Mouse (Mus musculus): ENCODE results near the gene Arcn1.

The Arcn1 gene

DNA sequence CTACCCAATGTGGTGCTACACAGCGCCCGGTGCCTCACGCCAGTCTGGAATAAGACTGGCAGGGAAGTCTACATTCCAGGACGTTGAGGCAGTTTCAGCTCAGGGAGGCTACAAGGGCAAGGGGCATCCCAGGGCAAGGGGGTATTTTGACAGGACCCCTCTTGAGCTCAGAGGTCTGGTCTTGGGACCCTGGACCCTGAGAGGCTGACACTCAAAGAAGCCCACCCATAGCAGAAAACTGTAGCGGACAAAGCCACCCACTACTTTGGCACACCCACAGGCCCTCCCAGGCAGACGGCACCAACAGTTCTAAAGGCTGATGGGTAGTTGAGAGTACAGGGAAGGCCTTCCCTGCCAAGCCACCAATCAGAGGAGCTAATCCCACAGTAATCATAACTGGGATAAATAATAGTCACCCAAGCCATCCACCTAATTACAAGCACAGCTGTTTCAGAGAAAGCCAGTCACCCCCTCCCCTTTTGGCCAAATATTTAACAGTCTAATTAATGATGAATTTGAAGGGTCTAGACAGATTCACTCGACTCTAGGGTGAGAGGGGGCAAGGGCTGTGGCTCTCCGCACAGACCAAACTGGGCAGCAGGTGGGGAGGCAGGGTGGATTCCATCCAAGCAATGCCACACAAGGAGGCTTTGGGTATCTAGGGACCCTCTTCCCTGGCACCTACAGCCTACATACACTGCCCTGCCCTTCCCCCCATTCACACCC is 47.9 kb downstream of the Arcn1 start:
- DNase-seq (ENCODE audit: low spot score in 2 of 2), result no peak

DNA sequence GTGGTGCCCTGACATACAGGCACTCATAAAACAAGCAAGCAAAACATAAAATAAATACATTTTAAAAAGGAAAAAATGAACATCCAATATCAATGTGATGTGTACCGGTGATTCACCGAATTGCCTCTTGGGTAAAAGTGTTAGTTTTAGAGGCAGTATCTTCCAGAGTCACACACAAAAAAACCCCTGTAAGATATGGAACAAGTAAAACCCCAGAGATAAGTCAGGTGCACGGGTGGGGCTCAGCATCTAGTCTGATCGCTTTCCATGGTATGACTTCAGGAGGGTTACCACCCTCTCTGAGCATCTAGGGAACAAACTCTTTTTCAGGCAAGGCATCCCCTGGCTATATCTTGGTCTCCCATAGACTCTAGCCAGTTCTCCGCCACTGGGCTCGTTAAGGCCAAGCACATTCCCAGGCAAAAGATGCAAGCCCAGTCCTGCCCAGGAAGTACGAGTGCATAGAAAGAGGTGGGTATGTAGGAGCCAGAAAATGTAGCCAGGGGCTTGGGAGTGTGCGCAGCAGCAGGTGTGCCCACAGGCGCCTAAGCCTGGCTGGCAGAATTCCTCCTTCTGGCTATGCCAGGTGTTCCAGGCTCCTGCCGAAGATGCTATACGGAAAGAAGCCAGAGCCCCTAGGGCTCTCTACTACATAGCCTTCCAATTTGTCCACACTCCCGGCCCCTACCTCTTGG is 48.6 kb downstream of the Arcn1 start:
- no peak for DNase-seq (ENCODE audit: low spot score in 2 of 2)

DNA sequence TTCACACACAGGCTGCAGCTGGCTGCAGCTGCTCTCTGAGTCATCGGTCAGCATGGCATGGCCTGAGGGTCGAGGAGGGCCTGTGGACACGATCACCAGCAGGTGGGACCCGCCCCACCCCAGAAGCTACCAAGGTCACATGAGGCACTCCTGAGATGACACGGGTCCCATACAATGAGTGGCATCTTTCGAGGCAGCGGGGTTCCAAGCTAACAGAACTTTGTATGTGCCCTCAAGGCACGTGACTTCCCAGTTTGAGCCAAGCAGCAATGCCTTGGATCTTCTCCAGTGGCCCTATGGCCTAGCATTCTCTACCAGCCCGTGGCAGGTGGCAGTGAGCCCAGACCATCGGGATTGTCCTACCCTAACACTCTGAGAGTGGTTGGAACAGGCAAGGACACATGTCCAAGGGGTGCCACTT is 49.8 kb downstream of the Arcn1 start:
- peak in 1 of 2 experiments; percentile 65 for DNase-seq (ENCODE audit: low spot score in 2 of 2)

DNA sequence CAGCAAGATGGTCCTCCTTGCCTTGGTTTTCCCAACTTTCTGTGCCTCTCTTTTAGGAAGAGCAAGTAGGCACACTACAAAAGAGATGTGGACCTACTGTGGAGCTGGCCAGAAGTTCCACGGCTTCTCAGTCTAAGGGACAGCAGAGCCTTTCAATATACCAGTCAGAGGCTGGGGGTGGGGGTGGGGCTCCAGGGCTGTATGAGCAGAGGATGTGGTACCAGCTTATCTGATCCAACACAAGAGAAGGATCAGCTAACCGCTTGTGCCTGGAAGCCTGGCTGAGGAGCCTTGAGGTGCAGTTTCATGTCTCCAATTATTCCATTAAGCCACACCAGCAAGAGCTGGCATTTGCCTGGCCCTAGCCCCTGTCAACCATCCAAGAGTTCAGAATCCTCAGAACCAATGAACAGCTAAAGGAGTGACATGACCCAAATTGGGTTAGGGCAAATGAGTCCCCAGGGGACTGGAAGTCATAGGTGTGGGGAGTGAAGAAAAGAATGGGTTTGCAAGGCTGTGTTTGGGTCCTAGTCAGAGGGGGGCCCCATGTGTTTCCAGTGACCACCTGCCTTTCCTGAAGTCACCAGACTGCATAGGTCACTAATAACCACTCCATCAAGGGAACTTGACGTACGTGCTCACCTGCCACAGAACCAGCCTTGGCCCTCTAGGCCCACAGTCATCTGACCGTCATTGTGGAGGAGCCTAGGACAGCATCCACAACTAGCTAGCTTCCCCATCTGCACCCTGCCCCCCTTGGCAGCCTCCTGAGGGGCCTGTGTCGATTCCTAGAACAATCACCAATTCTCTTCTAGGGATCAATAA is 50.4 kb downstream of the Arcn1 start:
- DNase-seq (ENCODE audit: low spot score in 2 of 2), result no peak

DNA sequence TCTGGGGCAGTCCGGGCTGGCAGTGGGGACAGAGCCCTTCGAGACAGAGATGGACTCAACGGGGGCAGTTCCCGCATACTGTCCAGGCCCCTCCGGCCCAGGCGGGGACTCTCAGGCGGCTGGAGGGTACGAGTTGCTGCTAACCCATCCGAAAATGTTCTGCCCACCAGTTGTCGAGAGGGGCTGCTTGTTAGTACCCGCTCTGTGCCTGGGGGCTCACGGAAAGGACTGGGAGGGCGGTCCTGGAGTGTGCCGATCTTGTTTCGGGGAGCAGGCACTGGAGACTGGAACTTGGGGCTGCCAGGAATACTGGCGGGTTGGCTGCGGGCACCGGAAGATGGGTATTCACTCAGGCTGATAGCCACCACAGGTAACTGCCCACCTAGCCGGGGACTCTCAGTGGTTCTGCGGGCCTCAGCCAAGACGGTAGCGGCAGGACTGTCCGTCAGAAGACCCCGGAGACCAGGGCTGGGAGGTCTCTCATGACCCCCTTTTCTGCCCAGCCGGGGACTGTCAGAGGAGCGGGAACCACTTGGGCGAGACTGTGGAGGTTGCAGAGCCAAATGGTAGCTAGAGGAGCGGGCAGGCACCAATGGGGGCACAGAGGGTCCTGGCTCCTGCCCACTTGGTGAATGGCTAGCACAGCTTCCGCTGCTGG is 51.8 kb downstream of the Arcn1 start:
- no peak for DNase-seq (ENCODE audit: low spot score in 2 of 2)

DNA sequence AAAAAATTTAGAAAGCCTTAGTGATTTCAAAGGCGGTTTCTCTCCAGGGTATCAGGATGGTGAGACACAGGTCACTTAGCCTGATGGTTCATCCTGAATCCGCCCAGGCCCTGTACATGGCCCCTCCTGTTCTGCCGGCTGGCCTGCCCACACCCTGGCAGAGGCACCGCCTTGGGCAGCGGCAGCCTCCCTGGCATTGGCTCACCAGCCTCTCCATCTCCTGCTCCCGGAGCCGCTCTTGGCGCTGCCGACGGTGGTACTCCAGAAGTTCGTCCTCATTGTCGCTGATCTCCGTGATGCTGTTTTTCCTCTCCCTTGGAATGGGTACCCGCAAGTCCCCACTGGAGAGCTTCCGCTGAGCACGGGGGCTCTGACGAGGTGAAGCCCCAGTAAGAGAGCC is 52.5 kb downstream of the Arcn1 start:
- DNase-seq (ENCODE audit: low spot score in 2 of 2), result no peak

DNA sequence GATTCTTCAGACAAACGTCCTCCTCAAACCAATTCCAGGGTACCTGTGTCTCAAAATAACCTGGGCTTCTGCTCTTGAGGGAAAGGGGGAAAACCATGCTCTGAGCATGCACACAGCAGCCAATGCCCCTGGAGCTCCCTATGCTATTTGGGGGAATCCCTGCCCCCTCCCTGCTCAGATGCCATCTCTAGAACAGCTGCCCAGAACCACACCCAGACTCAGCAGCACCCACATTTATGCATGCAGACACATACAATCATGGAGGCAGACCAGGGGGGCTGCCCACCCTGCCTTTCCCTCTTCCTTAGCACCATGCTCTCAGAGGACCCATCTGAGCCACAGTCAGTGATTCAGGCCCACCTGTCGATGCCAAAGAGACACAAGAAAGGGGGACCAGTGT is 54.1 kb downstream of the Arcn1 start:
- DNase-seq (ENCODE audit: low spot score in 2 of 2), result no peak

DNA sequence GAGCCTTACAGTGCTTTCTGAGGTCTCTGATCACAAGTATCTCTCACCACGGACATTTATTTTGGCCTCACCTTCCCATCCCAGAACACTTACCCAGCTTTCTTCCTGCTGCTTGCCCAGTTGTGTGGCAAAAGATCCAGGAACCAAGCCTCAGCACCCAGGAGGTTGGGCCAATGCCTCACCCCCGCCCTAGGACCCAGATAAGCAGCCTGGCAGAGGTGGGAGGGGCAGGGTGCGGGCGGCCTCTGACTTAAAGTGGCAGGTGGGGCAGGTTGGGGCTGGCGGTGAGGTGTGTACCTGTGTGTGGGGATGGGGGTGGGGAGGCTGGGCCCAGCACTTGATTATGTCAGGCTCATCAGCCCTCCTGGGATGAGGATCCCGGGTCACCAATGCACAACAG is 54.6 kb downstream of the Arcn1 start:
- peak; percentile 71 to 84 for DNase-seq (ENCODE audit: low spot score in 2 of 2)

DNA sequence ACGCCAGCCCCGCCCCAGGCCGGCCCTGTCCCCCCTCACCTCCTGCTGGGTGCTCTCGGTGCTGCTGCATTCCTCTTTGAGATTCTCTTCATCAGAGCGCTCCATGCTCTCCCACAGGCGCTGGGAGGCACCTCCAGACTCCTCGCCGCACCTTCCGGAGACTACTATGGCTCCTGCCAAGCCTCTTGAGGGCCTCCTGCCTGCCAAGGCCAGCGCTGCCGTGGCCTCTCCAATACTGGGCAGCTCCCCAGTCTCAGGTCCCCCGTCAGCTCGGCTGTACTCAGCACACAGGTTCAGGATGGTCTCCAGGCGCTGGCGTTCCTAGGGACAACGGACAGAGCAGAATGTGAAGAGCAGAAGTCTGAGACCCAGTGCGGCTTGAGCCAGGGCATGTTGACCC is 56.0 kb downstream of the Arcn1 start:
- no peak for DNase-seq (ENCODE audit: low spot score in 2 of 2)

DNA sequence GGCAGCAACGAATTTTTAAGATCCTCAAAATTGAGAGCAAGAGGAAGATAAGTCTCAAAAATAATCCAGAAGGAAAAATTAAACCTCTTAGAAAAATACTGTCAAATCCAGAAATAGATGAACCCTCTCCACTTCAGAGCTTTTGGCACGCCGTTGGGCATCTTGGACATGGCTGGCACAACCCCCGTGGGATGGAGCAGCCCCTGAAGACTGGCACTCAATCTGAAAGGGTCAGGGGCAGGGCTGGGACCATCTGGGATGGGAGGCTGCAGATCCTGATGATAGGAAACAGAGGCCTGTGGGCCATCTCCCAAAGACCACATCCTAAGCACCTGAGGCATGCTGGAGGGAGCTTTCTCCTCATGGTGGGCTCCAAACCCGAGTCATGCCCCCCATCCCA is 57.4 kb downstream of the Arcn1 start:
- no peak for DNase-seq (ENCODE audit: low spot score in 2 of 2)

DNA sequence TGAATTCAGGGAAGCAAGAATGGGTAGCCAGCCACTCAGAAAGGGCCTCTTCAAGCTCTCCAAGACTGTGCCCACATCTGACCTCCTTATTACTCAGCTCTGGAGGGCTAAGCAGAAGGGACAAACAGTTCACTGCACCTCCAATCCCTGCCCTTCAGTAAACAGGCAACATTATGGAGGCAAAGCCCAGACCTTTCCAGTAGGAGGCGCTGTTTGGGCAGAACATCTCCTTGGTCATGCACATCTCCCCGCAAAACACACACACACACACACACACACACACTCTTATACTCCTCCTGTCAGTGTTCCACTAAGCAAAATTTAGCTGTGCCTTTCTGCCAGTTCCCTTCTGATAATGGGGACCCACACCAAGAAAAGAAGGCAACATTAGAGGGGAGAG is 58.0 kb downstream of the Arcn1 start:
- no peak for DNase-seq (ENCODE audit: low spot score in 2 of 2)

DNA sequence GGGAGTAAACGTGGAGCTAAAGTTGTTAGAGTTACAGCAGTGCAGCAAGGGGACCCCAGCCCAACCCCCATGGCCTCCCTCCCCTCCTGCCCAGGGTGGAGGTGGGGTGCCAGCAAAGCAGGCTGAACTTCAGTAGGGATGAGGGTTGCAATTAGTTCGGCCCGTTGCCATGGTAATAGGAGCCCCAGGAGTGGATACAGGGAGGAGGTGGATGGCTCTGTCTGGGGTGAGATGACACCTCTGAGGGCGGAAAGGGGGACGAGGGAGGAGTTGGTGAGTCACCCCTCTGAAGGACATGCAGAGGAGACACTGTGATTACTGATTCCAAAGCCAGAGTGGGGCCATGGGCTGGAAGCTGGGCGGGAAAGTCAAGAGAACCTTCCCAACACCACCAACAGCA is 58.7 kb downstream of the Arcn1 start:
- DNase-seq (ENCODE audit: low spot score in 2 of 2), result no peak

DNA sequence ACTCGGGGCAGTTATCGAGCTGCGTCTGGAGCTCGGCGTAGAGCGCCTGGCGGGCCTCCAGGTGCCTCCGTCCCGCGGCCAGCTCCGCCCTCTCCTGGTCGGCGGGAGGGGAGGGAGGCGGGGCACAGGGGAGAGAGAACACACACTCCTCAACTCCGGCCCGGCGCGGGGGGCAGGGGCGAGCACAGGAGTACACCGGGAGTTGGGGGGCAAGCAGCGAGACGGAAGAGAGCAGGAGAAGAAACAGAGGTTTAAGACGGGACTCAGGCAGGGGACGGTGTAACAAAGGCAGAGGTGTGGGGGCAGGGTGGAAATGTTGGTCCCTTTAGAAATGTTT is 59.2 kb downstream of the Arcn1 start:
- peak; percentile 75 to 85 for DNase-seq (ENCODE audit: low spot score in 2 of 2)

DNA sequence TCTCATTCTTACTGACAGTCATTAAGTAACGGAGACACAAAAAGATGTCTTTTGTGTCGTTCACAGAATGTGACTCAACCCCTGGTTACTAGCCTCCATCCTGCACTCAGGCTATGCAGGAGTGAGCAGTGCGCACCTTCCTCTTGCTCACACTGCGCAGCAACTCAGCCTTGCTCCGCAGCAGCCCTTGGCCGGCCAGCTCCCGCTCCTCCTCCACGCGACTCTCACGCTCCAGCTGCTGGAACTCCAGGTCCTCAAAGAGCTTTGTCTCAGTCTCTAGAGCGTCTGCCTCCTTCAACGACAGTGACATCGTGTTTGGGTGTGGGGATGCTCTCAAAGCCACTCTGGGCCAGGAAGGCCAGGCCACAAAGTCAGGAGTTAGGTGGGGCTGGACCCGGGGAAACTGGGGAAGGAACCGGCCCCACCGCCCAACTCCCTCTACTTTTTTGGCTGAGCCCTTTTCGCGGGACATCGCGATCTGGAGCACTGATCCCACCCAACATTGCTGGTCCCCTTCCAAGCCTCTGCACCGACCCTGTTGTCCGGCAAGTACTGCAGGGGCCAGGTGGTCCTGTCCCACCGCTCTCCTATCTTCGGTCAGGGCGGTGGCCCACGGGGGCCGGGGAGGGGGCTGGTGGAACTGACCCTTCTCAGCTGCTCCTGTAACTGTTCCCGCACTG is 59.8 kb downstream of the Arcn1 start:
- DNase-seq (ENCODE audit: low spot score in 2 of 2), result no peak

DNA sequence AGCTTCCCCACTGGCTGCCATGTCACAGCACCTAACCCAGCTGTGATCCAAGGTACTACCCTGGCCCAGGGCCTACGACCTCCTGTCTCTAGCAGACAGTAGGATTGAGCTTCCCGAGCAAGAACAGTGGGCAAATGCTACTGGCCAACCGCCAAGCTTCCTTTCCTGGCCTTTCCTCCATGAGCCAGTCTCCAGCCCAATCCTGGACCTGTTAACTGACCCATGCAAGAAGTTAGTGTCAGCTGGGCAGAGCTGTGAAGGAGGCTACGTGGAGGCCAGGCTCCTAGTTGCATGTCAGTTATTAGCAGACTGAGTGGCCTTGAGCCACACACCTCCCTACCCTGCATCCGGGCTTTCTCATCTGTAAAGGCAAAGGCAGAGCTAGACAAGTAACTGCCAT is 67.9 kb downstream of the Arcn1 start:
- DNase-seq (ENCODE audit: low spot score in 2 of 2), result no peak

DNA sequence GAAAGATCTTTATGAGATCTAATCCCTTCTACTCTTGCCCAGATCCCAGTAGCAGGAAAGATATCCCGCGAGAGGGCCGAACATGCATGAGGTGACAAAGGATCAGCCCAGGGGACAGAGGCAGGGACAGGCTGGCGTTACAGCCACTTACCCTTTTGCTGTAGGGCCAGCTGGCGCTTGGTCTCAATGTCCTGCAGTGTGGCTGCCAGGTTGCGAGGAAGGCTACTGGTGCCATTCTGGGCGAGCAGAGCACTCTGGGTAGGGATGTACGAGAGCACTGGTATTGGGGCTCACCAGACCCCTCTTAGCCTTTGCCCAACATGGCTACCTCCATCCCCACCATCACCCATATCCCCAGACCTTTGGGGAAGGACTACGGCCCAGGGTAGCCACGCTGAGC is 68.4 kb downstream of the Arcn1 start:
- no peak for DNase-seq (ENCODE audit: low spot score in 2 of 2)

DNA sequence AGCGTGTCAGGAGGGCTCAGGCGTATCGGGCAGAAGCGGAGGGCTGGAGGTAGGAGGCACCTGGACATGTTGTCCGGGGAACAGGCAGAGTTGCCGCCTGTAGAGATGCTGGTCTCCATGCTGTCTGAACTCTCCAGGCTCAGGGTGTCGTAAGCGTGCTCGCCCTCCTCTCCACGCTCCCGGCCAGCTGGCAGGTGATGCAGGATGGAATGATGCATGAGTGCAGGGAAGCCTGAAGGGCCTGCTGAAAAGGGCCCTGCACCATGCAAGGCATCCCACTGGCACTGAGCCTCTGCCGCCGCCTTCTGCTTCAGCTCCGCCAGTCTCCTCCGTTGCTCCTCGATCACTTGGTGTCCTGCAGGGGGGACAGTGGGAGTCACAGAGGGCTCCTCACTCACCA is 69.8 kb downstream of the Arcn1 start:
- DNase-seq (ENCODE audit: low spot score in 2 of 2), result no peak

DNA sequence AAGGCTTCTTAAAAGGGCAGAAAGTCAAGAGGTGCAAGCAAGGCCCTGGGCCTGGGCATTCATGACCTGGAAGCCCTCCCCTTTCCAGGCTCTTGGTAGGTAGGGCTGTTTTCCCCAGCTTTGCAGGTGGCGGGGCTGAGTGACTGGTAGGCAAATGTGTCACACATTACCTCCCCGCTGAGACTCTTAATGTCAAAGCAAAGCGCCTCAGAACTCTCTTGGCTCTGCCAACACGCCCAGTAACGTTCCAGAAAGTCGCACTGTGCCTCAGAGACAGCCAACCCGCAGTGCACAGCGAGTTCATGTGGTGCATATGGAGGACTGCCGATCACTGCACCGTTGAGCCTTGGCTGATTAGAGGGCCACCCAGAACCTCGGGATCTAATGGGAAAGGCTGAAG is 74.6 kb downstream of the Arcn1 start:
- DNase-seq (ENCODE audit: low spot score in 2 of 2), result no peak

DNA sequence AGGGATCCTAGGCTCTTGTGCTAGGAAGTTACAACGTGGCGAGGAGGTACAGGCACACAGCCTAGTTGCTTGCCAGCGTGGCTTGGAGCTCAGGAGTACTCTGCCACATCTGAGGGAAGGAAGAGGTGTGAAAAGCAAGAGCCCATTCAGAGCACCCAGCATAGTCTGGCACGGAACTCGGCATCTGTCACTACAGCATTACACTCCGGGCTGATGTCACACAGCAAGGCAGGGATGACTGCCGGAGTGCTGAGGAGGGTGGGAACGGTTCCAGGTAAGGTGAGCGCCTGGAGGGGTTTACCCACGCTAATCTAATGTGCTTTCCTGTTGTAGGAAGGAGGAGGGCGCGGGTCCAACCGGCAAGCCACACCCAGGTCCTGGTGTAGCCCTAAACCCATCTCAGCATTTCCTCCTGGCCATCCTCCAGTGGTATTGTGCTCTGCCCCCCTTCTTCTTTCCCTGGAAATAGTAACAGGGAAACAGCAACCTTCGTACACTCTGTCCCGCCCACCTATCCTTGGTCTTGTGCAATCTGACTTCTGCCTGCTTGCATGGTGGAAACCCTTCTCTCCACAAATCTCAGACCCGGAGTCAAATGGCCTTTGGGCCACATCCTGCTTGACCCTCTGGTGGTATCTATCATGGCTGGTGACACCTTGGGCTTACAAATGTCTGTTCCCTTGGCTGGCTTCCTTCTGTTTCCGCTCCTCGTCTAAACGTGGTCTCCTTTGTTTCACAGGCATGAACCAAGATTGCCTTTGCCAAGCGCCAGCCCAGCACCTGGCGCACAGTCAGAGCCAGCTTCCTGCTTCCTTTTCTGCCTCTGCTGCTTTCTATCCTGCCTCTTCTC is 75.7 kb downstream of the Arcn1 start:
- DNase-seq (ENCODE audit: low spot score in 2 of 2), result peak in 1 of 2 experiments; percentile 55

Measured in urinary bladder, postnatal 36 days (tissue).